Mouse (Mus musculus) MEL (cell line): ENCODE data around the gene Tppp.

Experiments used
- GABPA ChIP-seq: IDR thresholded peaks from 2 replicates; pipeline ENCODE4 v1.6.1; 2012; ENCODE audit warnings: low read depth, mild to moderate bottlenecking, inconsistent platforms, low read length, improper control_type of control experiment, moderate library complexity
- MAFK ChIP-seq: IDR thresholded peaks from 2 replicates; pipeline ENCODE4 v1.6.1; 2011; ENCODE audit warnings: low read depth, mild to moderate bottlenecking, low read length, improper control_type of control experiment, borderline replicate concordance
- POLR2A ChIP-seq, 2 experiments: IDR thresholded peaks; 2 replicates each; pipeline ENCODE4 v1.6.1; 2011 to 2012; ENCODE audit warnings: low read length in 2 of 2, mild to moderate bottlenecking in 2 of 2, control low read depth in 1 of 2, improper control_type of control experiment in 1 of 2, low read depth in 1 of 2, moderate library complexity in 1 of 2; ENCODE audit not compliant: control insufficient read depth in 1 of 2, insufficient read depth in 1 of 2, poor library complexity in 1 of 2
- USF2 ChIP-seq, 2 experiments: IDR thresholded peaks; 2 replicates each; pipeline ENCODE4 v1.6.1; 2011 to 2012; ENCODE audit warnings: improper control_type of control experiment in 2 of 2, low read length in 2 of 2, borderline replicate concordance in 1 of 2, inconsistent platforms in 1 of 2, low read depth in 1 of 2, mild to moderate bottlenecking in 1 of 2; ENCODE audit not compliant: insufficient read depth in 1 of 2

- TF ChIP-seq GABPA (no peak), POLR2A (IDR thresholded peaks at IDR 0.05; ENCODE audit: control insufficient read depth in 1 of 2, insufficient read depth in 1 of 2, low read depth in 1 of 2, low read length in 2 of 2, poor library complexity in 1 of 2) (no peak), USF2 (IDR thresholded peaks at IDR 0.05; ENCODE audit: borderline replicate concordance in 1 of 2, insufficient read depth in 1 of 2, low read depth in 1 of 2, low read length in 2 of 2) (no peak), MAFK (no peak)
These were observed 25.5 kb downstream of the Tppp start for GRCm38 (mm10) chr13:74034756-74035155.
